Mouse (Mus musculus): ENCODE measurements around the gene Mapt.
A peak's percentile ranks its signal among the peaks of the same experiment; 100 is the strongest.

Mapt gene

GRCm38 (mm10) chr11:104310226-104310887 is 79.2 kb downstream of the Mapt start:
- DNase-seq (ENCODE audit: extremely low spot score, low spot score), result no peak

DNA sequence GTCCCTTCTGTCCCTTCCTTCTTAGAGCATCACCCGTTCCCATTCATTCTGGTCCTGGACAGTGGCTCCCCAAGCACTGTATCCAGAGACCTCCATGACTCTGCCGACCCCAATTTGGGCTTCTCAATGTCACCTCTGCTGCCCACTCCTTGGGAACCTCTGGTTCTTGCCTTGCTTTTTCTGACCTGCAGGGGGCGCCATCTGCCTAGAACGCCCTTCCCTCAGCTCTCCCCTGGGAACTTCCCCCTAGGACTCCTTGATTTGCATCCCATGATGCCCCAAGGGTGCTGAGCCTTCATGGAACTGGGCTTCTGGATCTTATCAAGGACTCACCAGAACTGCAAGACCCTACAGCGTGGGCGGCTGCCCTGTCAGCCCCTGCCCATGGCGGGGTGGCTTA is 80.5 kb downstream of the Mapt start:
- DNase-seq (ENCODE audit: extremely low spot score, low spot score), result no peak

DNA sequence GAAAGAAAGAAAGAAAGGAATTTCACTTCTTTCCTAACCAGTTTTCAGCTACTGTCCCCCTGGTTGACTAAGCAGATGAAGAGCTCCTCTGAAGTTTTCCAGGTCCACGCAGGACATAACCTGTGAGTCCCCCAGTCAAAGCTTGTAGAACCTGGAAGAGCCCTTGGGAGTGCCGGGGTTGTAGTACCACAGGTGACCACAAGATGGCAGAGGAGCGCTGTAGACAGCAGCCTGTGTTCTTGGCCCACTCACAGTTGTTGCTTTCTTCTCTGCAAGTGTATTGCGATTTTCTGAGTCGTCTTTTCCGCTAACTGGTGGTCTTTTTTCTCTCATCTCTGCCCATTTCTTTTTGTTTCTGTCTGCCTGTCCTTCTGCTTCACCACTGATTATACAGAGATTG is 84.5 kb downstream of the Mapt start:
- DNase-seq (ENCODE audit: extremely low spot score, low spot score), result peak; percentile 86

GRCm38 (mm10) chr11:104316685-104317400 is 85.7 kb downstream of the Mapt start:
- no peak for DNase-seq (ENCODE audit: extremely low spot score, low spot score)

DNA sequence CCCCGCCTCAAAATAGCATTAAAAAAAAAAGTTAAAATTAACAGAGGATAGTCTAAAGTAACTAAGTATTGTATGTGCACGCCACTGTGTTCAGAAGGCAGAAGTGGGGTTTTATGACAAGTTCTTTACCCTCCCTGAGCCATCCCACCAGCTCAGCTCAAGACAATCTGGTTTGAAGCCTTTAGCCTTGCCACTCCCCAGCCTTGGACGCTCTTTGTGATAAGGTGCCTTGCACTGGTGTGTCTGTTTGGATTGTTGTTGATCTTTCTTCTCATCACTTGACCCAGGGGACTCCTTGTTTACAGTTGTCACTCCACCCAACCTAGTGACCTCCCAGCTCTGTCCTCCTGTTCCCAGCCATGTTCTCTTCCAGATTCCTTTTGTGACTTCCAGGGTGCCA is 86.4 kb downstream of the Mapt start:
- DNase-seq (ENCODE audit: extremely low spot score, low spot score), result no peak

- DNase-seq (ENCODE audit: extremely low spot score, low spot score), result peak; percentile 49
Measured at GRCm38 (mm10) chr11:104318940-104319781, 88.0 kb downstream of the Mapt start.

DNA sequence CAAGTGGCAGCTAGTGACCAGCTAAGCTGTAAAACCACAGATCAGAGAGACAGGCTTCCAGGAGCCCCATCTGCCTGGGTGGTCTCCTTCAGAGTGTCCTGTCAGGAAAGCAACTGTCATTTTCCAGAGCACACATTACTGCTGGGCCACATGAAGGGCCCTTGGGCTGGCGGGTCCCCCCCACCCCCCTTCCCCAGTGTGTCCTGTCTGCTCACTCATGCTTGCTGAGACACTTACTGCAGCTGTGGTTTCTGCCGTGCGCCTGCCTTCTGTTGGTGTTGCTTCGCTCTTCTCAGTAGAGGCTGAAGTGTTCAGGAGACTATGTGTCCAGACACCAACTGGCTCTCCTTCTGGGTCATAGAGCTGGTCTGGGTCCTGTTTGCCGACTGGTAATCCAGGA is 89.3 kb downstream of the Mapt start:
- no peak for DNase-seq (ENCODE audit: extremely low spot score, low spot score)

- no peak for DNase-seq (ENCODE audit: extremely low spot score, low spot score)
Measured at GRCm38 (mm10) chr11:104322142-104322541, 91.0 kb downstream of the Mapt start.

GRCm38 (mm10) chr11:104327462-104327861 is 96.3 kb downstream of the Mapt start:
- DNase-seq (ENCODE audit: extremely low spot score, low spot score), result no peak

GRCm38 (mm10) chr11:104327946-104328345 is 96.8 kb downstream of the Mapt start:
- DNase-seq (ENCODE audit: extremely low spot score, low spot score), result no peak

GRCm38 (mm10) chr11:104329185-104329926 is 98.2 kb downstream of the Mapt start:
- DNase-seq (ENCODE audit: extremely low spot score, low spot score), result no peak

- DNase-seq (ENCODE audit: extremely low spot score, low spot score), result no peak
Measured at GRCm38 (mm10) chr11:104330151-104330550, 99.0 kb downstream of the Mapt start.

DNA sequence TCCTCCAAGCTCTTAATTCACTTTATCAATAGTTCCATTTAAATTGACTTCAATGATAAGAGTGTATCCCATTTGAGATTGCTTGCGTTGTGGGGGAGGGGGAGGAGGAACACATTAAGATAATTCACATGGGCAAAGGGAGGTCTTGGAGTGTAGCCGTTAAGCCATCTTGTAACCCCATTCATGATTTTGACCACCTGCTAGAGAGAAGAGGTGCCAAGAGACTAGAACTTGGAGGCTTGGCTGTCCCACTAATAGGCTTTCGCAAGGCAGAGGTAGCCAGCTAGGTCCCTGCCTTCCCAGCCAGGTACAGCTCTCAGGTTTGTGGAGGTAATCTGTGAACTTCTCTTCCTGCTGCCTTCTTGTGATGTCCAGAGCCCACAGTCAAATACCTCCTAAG is 100.0 kb downstream of the Mapt start:
- DNase-seq (ENCODE audit: extremely low spot score, low spot score), result no peak

- no peak for DNase-seq (ENCODE audit: extremely low spot score, low spot score)
Measured at GRCm38 (mm10) chr11:104332105-104332504, 100.9 kb downstream of the Mapt start.

DNA sequence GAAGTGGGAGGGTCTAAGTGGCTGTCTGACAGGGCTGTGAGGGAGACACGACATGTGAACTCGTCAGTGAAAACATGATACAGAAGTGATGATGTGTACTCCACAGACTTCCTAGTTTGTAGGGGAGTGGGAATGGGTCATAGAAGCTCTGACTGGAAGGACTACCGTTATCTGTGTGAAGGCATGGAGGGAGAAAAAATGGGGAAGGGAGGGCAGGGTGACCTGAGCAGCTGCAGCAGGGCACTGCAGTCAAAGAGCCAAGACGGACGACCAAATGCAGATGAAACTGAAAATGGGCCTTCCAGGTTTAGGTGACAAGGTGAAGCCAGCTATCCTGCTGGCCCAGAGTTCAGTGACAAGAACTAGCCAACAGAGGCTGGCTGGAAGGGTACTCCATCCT is 102.9 kb downstream of the Mapt start:
- DNase-seq (ENCODE audit: extremely low spot score, low spot score), result no peak

DNA sequence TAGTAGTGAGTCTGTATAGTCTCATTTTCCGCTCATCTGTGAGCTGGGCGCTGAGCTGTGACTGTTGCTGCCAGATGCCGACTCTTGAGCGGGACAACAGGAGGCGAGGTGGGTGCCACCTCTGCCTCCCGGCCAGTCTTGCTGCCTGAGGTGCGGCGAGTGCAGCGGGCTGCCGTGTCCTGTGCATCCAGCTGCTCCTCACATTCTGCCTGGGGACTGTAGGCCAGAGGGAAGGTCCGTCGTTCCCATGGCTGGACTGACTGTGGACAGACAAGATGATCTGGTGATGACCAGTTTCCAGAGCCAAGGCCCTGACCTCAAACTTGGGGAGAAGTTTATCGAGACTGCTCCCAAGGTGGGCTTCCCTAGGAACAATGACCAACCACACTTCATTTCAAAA is 103.8 kb downstream of the Mapt start:
- no peak for DNase-seq (ENCODE audit: extremely low spot score, low spot score)

GRCm38 (mm10) chr11:104346931-104347330 is 115.7 kb downstream of the Mapt start:
- no peak for DNase-seq (ENCODE audit: extremely low spot score, low spot score)

- no peak for DNase-seq (ENCODE audit: extremely low spot score, low spot score)
Measured at GRCm38 (mm10) chr11:104361790-104362189, 130.6 kb downstream of the Mapt start.

DNA sequence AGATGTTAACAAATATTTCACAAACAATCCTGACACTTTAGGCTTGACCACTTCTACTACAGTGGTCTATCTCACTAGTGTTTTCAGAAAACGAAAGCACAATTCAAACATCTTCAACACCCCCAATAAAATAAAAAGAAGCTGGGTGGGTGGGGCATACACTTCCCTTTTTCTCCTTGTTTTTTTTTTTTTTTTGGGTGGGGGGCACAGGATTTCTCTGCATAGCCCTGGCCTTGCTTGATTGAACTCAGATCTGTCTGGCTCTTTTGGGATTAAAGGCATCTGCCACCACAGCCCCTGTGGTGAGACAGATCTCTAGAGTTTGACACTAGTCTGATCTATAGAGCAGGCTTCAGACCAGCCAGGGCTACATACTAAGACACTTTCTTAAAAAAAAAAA is 131.5 kb downstream of the Mapt start:
- DNase-seq (ENCODE audit: extremely low spot score, low spot score), result no peak

GRCm38 (mm10) chr11:104363823-104364600 is 132.8 kb downstream of the Mapt start:
- no peak for DNase-seq (ENCODE audit: extremely low spot score, low spot score)

All from neural tube, embryonic 10.5 days (tissue).